Mouse (Mus musculus): ENCODE results near the gene Vmn1r1.

The Vmn1r1 gene

GRCm38 (mm10) chr1:182137204-182138125 is 26.8 kb downstream of the Vmn1r1 start:
- no peak for DNase-seq (ENCODE audit: low read depth, low spot score)

- DNase-seq (ENCODE audit: low read depth, low spot score) = no peak
Observed at GRCm38 (mm10) chr1:182130830-182131229, 33.5 kb downstream of the Vmn1r1 start.

GRCm38 (mm10) chr1:182124924-182125368 is 39.3 kb downstream of the Vmn1r1 start:
- DNase-seq (ENCODE audit: low read depth, low spot score) = peak; percentile 87

- DNase-seq (ENCODE audit: low read depth, low spot score) = peak; percentile 89
Observed at GRCm38 (mm10) chr1:182124506-182124905, 39.8 kb downstream of the Vmn1r1 start, which contains the start of gene Srp9. Srp9 (plus strand) TSS chr1:182124737.

- no peak for DNase-seq (ENCODE audit: low read depth, low spot score)
Observed at GRCm38 (mm10) chr1:182122413-182122812, 41.9 kb downstream of the Vmn1r1 start.

GRCm38 (mm10) chr1:182115651-182116408 is 48.5 kb downstream of the Vmn1r1 start:
- DNase-seq (ENCODE audit: low read depth, low spot score) = no peak

- no peak for DNase-seq (ENCODE audit: low read depth, low spot score)
Observed at GRCm38 (mm10) chr1:182115197-182115596, 49.1 kb downstream of the Vmn1r1 start.

GRCm38 (mm10) chr1:182113587-182114500 is 50.4 kb downstream of the Vmn1r1 start:
- DNase-seq (ENCODE audit: low read depth, low spot score) = no peak

- DNase-seq (ENCODE audit: low read depth, low spot score) = no peak
Observed at GRCm38 (mm10) chr1:182113131-182113530, 51.2 kb downstream of the Vmn1r1 start.

GRCm38 (mm10) chr1:182112385-182112784 is 51.9 kb downstream of the Vmn1r1 start:
- DNase-seq (ENCODE audit: low read depth, low spot score) = no peak

GRCm38 (mm10) chr1:182111386-182112317 is 52.6 kb downstream of the Vmn1r1 start:
- DNase-seq (ENCODE audit: low read depth, low spot score) = no peak

GRCm38 (mm10) chr1:182110708-182111385 is 53.4 kb downstream of the Vmn1r1 start:
- no peak for DNase-seq (ENCODE audit: low read depth, low spot score)

- no peak for DNase-seq (ENCODE audit: low read depth, low spot score)
Observed at GRCm38 (mm10) chr1:182110185-182110584, 54.1 kb downstream of the Vmn1r1 start.

GRCm38 (mm10) chr1:182108397-182109099 is 55.7 kb downstream of the Vmn1r1 start:
- DNase-seq (ENCODE audit: low read depth, low spot score) = no peak

- DNase-seq (ENCODE audit: low read depth, low spot score) = no peak
Observed at GRCm38 (mm10) chr1:182107251-182107650, 57.0 kb downstream of the Vmn1r1 start.

- no peak for DNase-seq (ENCODE audit: low read depth, low spot score)
Observed at GRCm38 (mm10) chr1:182105023-182105422, 59.3 kb downstream of the Vmn1r1 start.
